Mouse (Mus musculus): ENCODE measurements at regions not wholly inside any gene's neighbourhood (a gene's known extent, or its start where the extent isn't known, plus 50 kb on each side); places are given as distances from the start of the nearest gene placed in this dataset.

DNA sequence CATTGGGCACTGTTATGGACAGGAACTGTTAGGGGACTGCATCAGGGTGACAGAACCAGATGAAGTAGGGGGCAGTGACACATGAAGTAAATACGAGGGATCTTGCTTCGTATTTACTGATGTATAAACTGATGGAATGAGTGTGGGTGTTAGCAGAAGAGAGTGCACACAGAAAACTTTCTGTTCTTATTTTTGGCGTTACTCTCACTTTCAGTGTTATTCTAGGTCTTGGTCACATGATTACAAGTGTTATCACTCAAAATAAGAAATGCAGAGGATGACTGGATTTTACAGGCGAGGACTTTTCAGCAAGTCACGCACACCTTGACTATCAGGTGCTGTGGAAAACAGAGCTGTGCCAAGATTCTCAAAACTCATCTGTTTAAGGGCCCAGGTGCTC is 185.6 kb upstream of the Arhgap24 start:
- DNase-seq: no peak

DNA sequence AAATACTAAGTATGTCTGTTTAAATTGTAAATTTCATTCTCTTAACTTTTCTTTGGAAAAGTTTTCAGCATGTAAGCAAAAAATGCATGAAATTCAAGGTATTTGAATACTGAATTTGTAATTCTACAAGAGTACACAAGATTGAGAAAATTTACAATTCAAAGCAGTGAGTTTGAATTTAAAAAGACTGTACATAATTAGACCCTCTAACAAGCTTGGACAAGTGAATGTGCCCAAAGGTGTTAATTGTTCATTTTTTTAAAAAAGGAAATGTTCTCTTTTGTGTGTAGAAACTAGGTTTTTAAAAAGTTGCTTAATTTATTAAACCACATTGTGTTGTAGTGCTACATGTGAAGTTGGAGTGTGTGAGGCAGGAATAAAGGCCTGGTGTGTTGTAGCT is 174.9 kb upstream of the Arhgap24 start:
- DNase-seq: no peak

DNA sequence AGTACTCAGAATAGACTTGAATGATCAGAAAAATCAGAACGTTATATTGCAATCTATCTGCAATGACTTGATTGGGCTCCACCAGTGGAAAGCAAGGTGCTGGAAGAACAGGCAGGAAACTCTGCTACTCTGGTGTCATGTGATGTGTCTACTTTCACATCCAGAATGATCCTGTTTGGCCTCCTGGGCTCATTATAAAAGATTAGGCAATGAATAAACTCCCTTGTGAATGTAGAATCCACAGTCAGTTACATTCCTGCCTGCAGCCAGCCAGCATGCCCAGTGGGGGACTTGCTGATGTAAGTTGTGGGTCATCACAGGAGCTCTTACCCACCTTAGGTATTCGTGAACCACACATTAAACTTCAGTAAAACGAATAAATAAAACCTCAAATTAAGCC is 174.5 kb upstream of the Arhgap24 start:
- no peak for DNase-seq

DNA sequence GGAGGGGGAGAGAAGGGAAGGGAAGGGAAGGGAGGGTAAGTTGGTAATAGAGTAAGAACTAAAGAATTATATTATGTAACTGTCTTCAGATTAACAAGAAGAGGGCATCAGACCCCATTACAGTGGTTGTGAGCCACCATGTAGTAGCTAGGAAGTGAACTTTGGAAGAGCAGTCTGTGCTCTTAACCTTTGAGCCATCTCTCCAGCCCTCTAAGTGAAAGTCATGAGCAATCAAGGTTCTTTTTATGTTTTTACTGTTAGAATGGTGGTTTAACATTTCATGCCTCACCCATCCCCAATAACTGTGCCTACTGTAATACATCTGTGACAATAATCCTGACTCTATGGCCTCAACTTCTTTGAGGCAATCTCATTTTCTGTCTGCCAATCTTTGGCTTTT is 169.6 kb upstream of the Arhgap24 start:
- DNase-seq: no peak

DNA sequence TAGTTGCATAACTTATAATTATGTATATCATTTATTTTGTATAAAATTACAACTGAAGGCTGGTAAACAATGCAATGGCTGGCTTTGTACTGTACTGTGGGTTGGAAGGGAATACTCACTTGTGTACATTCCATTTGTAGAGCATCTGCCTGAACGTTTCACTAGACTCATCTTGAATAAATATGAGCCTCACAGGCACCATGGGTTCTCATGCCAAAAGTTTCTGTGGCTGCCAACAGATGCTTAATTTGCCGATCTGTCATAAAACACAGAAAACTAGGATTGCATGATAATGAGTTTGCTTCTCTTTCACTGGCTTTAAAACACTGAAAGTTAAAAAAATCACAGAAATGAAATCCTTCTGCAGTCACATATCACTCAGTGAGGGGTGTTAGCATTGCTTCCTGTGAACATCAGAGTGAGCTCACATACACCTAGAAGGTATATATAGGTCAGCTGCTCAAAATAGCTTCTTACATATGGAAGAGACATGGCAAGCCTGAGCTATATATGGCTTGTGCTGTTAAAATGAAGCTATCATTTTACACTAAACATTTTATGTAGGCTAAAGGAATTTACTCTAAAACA is 152.9 kb upstream of the Arhgap24 start:
- DNase-seq: peak; percentile 70

DNA sequence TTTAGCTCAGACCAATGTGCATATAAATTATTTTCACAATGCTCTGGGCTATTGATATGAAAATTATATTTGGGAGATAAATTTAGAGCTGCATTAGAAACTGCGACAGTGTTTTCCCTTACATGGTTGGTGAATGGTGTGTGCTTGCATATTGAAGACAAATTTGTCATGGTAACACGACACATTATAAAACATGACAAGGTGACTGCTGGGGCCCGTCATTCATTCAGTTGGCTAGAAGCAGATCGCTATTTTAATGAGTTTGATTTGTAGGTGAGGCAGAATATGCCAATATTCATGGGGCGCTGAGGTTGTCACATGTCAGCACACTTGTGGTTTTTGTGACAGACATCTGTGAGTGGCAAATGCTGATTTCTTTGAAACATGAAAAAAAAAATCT is 147.3 kb upstream of the Arhgap24 start:
- DNase-seq: no peak

DNA sequence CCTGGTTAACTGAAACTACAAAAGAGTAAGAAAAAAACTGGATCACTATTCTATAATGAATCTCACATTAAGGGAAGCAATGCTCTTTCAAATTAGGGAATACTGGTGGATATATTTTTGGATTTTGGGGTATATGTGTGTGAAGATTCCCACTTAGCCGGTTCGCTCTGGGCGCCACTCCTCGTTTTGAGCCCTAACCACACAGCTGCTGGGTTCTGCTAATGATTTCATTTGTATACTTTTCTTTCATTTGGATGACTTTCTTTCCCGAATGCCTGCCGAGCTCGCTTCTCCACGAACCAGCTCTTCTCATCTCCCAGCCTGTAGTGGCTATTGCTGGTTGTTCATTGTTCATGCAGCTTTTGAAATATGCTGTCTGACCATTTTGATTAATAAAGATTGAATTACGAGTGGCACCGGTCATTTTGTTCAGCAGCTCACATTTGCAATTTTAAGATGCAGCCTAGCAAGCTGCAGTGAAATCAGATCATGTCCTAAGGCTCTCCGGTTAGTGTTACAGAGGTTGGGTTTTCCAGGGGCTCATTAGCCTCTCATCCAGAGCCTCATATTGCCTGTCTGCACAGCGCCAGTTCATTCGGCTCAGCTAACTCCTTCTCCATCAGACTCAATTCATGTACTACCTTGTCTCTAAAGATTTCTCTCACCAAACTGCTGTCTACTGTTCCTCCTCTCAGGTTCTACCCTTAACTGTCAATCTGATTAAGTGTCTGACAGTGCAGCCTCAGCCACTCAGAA is 146.6 kb upstream of the Arhgap24 start:
- no peak for DNase-seq

DNA sequence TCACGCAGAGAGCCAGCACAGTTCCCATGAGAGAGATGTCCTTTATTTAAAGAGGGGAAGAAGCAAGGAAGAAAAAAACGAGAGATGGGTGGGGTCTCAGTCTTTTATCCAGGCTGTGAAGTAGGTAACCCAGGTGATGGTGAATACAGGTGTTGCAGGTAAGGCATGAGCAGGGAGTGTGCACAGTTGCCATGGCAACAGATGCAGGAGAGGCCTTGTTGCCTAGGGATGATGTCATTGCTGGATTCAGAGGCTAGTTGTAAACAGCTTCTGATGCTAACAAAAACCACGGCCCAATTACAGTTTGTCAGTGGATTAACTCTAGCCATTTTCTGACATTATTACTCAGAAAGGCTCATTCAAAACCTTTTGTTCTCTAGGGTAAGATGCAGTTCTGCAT is 114.7 kb upstream of the Arhgap24 start:
- peak; percentile 21 for DNase-seq

DNA sequence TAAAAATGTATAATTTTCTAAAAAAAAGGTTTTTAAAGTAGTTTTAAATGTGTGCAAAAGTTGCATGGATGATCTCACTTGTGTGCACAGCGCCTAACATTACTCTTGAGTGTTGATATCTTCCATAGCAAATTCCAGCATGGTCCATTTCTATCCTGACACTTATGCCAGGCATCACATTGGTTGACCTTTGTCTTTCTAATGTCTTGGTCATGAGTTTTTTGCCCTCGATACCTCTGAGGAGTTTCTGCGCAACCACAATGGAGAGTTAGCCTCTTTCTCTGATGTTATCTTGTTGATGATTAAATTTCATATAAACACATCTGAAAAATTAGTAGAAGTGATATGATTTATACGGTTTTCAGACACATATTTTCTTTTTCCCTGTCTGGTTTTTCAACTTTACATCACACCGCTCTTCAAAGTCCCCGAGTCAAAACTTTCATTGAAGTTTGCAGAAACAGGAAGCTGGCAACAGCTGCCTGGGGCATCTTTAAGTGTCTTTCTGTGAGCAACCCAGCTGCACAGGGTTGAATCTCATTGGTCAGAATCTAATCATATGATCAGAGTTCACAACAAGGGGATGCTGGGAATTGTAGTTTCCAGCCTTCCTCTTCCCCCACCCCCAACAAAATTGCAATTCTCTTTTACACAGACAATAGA is 107.8 kb upstream of the Arhgap24 start:
- peak; percentile 44 for DNase-seq

DNA sequence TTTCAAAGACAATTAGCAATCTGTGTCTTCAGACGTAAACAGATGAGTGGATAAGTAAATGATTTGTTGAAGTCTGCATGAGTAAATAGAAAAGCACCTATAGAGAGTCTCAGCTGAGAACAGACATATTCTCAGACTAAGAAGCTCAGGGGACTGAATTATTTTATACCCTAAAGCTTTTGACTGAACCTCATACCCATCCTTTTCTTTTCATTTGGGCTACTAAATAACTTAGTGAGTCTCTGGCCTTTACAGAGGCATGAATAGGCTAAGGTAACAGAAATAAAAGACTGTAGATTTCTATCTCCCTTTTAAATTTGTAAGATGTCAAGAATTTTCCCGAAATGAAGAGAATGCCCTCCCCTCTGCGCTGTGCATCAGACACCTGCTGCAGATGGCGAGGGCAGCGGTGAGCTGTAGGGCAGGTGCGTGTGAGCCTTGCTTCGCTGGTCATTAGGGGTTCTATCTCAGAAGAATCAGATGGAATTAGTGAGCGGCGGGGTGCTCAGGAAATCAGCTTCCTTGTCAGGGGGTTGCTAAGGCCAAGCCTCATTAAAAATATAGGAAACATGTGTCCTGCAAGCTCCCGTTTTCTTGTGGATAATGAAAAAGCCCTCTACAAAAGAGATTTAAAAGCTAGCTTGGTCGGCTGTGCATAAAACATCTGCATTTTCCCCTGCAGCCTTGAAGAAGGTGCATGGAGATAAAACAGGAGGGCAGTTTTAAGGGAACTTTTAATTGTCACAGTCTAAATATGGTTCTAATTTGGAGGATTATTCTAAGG is 107.0 kb upstream of the Arhgap24 start:
- no peak for DNase-seq

DNA sequence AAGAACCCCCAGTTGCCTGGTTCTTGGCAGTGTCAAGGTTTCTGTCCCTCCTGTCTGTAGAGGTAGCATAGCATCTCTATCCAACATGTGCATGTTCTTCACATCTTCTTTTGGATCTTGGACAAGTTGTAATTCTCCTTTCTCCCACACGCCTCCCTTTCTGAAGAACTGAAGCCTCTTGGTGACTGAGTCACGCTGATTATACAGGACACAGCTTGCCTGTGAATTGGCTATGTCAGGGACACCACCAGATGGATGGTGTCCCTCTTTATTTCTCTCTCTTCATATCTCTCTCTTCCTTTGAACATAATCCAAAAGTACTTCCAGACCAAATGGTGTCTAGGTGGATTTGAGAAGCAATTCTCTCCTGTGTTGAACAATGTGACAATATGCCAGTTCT is 105.9 kb upstream of the Arhgap24 start:
- DNase-seq: no peak

DNA sequence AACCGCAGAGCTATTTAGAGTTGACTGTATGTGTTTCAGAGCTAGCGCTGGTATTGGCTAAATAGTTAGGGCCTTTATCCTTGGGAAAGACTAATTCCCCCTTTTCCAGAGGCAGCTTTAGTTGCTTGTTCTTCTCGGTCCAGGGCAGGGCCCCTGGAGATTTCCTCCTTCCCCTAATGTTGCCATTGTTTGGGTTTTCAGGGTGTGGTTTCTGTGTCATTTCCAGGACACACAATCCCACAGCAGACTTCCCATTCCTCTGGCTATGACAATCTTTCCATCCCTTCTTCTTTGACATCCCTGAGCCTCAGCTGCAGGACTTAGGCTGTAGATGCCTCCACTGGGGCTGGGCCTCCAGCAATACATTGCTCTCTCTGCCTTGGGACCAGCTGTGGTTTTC is 87.2 kb upstream of the Arhgap24 start:
- DNase-seq: no peak

DNA sequence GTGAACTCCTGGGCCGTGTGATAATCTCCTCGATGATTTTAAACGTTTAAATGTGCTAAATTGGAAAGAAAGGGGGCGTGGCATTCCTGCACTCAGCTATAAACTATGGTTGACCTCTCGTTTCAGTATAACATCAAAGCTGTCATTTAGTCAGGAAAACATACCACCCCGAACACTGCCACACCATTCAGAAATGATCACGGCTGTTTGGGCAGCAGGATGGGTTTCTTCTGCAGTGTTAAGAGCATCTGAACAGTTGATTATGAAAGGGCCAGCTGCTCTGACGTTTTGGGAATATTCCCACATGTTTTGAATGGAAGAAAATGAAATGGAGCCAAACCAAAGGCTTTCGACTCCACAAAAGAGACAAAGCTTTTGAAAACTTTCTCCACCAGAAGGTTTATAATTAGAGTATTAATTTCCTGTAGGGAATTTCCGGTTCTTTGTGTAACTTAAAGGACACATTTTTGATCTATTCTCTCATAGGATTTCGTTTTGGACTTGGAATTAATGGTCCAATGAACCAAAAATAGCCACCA is 85.5 kb upstream of the Arhgap24 start:
- DNase-seq: no peak

DNA sequence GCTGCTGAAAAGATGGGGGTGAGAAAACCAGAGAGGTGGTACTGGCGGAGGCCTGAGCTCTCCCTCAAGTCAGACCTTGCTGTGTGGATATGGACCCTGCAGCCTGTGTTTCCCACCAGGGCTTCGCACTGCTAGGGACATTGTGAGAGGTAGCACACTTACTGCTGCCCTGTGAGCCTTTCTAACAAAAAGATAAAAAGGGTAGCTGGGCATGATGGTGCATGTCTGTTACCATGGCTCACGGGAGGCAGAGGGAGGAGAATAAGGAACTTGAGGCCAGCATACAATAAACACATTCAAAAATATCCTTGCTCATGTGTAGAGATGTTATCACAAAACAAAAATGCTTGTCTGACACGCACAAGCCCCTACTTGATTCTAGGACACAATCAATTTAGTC is 82.2 kb upstream of the Arhgap24 start:
- no peak for DNase-seq

DNA sequence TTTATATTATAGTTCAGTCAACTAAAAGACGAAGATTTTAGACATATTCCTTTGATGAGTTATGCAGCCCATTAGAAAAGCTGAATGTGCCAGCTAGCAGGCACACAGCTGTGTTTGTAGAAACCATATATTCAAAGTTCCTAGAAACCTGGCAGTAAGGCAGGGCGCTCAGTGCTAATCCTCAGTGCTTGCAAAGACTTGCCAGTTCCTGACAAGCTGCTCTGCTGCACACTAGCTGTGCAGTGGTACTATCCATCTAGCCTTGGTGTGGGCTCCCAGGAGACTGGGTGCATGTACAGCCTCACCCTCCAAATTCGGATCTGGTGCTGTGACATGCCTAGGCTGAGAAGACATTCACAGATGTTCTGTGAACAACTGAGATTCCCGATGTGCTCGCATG is 63.5 kb upstream of the Arhgap24 start:
- no peak for DNase-seq

DNA sequence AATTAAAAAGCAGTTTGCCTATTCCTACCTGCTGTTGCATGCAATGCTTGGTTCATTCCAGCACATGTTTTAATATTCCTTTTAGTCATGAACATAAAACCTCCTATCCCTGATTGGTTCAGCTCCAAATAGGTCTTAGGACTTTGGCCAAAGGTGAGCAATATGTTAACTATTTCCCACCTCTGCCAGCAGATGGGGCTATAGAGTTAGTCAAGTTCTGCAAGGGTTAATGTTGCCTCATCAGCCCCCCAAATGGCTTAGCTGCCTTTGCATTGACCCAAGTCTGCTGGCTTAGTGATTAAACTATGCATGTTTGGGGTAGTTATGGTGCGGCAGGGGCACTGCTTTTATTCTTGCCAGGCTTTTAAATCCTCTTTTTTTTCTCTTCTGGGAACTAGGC is 62.1 kb upstream of the Arhgap24 start:
- no peak for DNase-seq

DNA sequence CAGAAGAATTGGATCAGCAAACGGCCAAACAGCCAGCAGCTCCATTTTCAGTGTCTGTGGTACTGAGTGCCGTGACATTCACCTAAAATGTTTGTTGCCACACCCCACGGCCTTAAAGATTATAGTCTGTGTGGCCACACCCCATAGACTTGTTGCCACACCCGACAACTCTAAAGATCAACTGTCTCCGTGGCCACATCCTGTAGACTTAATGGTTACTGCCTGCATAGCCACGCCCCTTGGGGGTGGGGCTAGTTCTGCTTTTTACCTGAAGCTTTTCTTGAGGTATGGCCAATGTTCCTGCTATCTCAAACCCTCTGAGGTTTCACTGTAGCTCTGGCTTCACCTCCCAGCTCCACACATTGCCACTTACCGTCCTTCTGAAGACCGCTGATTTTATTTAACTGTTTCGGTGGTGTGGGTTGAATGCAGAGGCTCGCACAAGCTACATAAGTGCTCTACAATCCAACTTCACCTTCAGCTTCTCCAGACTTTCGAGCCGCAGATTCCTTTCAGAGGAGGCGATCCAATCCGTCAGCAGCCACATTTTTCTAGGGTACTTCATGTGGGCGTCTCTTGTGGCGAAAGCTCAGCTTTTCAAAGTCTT is 56.5 kb upstream of the Arhgap24 start:
- no peak for DNase-seq

DNA sequence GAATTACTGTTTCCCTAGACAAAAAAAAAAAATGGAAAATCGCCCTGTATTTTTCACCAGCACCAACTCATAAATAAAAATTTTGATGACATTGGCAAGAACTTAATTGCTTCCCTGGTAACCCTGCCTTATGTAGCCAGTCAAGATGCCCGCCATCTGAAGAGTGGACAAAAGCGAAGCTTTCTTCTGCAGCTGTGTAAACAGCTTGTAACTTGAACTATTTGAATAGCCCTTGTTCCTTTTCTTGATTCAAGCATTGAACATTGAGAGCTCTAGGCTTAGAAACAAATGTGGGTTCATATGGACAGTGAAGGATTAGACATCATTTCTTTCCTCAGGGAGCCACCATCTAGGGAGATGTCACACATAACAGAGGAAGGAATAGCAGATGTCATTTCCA is 52.9 kb upstream of the Arhgap24 start:
- DNase-seq: no peak
